Mouse (Mus musculus): ENCODE data around the gene Mcts2.

Mcts2 gene

GRCm38 (mm10) chr2:152726213-152726612 lies 39.4 kb downstream of the Mcts2 start:
- no peak for DNase-seq (ENCODE audit: low spot score)

- no peak for DNase-seq (ENCODE audit: low spot score)
Measured at GRCm38 (mm10) chr2:152726751-152727335, 40.0 kb downstream of the Mcts2 start.

- no peak for DNase-seq (ENCODE audit: low spot score)
Measured at GRCm38 (mm10) chr2:152727795-152728510, 41.1 kb downstream of the Mcts2 start.

- no peak for DNase-seq (ENCODE audit: low spot score)
Measured at GRCm38 (mm10) chr2:152728594-152728993, 41.8 kb downstream of the Mcts2 start.

- peak; percentile 80 for DNase-seq (ENCODE audit: low spot score)
Measured at GRCm38 (mm10) chr2:152729013-152729635, 42.3 kb downstream of the Mcts2 start.

- peak; percentile 84 for DNase-seq (ENCODE audit: low spot score)
Measured at GRCm38 (mm10) chr2:152729636-152730020, 42.8 kb downstream of the Mcts2 start.

GRCm38 (mm10) chr2:152733201-152733600 lies 46.4 kb downstream of the Mcts2 start:
- no peak for DNase-seq (ENCODE audit: low spot score)

- no peak for DNase-seq (ENCODE audit: low spot score)
Measured at GRCm38 (mm10) chr2:152734501-152734900, 47.7 kb downstream of the Mcts2 start.

GRCm38 (mm10) chr2:152734984-152735383 lies 48.1 kb downstream of the Mcts2 start:
- DNase-seq (ENCODE audit: low spot score), result peak; percentile 99

GRCm38 (mm10) chr2:152736090-152736601 lies 49.3 kb downstream of the Mcts2 start, which contains the start of gene Id1:
TSS of gene Id1 (plus strand) at chr2:152736251.
- DNase-seq (ENCODE audit: low spot score), result peak; percentile 96

GRCm38 (mm10) chr2:152736748-152737147 lies 49.9 kb downstream of the Mcts2 start:
- peak; percentile 73 for DNase-seq (ENCODE audit: low spot score)
